Mouse (Mus musculus): ENCODE measurements around the gene Olfr190. TPM values are rescaled to one million over a fixed set of nuclear protein-coding genes. Genes with fewer than 3 reads are reported as not detected.
"Not testable (repeated sequence)": the region's sequence is repeated elsewhere in the genome, so short reads cannot be mapped to it uniquely, and the experiment has no call there.

The Olfr190 gene
- polyA plus RNA-seq, 1 experiment from 2014 or later, result not detected

DNA sequence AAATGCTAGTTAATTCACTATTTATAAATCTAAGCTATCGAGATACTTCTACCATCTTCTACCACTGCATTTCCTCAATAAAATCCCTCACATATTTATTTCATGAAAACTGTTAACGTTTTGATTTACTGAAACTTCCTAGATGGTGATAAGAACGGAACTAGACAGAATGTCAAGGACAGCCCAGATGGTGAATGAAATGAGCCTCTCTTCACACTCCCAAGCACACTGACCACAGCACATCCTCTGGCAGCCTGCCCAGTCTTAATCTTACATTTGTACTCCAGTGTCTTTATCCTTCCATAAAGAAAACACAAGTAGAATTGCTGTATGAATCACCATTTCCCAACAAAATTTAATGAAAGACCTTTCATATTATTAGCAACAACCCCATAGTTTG is 15.4 kb downstream of the Olfr190 start:
- not testable (repeated sequence) for H3K4me3 ChIP-seq (ENCODE audit: low read depth, low read length); H3K9ac ChIP-seq (ENCODE audit: low read depth, low read length); H3K27ac ChIP-seq (ENCODE audit: low read length); H3K36me3 ChIP-seq (ENCODE audit: control insufficient read depth, insufficient read depth); H3K27me3 ChIP-seq (ENCODE audit: control insufficient read depth, insufficient read depth, low read depth, low read length); H3K4me1 ChIP-seq (ENCODE audit: control insufficient read depth, low read depth, low read length); H3K9me3 ChIP-seq (replicated peaks; ENCODE audit: control insufficient read depth, low read length); ATAC-seq (ENCODE audit: low read depth); H3K4me2 ChIP-seq (ENCODE audit: low read depth, low read length)
- 31% methylated on average over 3 of the region's 3 CpGs for WGBS (ENCODE audit: insufficient replicate concordance)

DNA sequence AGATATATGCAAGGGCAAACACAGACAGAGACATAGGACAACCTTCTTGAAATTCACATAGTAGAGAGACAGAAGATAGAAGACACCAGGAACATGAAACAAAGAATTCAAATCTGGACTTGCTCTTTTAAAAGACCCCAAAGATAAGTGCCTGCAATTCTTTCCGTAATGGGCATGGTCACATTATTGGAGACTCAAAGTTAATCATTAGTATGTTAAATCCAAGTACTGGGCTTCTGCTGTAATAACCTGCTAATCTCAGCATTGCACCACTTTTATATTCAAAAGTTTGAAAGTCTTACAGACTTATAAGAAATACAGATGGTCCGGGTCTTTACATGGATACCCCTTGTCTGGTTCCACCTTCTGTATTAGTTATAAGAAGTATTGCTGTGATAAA is 28.5 kb downstream of the Olfr190 start:
- 69% methylated on average over 2 of the region's 2 CpGs for WGBS (ENCODE audit: insufficient replicate concordance)

DNA sequence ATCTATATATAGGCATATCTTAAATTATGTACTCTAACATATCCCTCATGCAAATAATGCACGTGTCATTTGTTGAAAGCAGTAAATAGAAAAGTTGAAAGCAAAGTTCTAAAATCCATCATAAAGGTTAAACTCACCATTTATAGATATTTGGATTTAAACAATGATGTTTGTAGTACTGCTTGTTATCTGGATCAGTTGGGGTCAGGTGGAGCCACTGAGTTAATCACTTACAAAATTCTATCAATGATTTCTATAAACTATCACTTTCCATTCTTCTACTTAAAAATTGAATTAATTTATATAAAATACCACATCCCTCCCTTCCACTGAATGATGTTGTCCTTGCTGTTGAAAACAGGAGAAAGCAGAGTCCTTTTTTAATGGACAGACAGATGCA is 28.9 kb downstream of the Olfr190 start:
- Histone ChIP-seq H3K4me3 (ENCODE audit: low read depth, low read length) (no peak overlapping the region), H3K9me3 (replicated peaks; ENCODE audit: control insufficient read depth, low read length) (no peaks in the 10 kb centered on the region), H3K27me3 (ENCODE audit: control insufficient read depth, insufficient read depth, low read depth, low read length) (no peaks in the 10 kb centered on the region), H3K36me3 (ENCODE audit: control insufficient read depth, insufficient read depth) (no peaks in the 10 kb centered on the region), H3K27ac (ENCODE audit: low read length) (no peak overlapping the region), H3K9ac (ENCODE audit: low read depth, low read length) (no peak overlapping the region), H3K4me1 (ENCODE audit: control insufficient read depth, low read depth, low read length) (no peaks in the 10 kb centered on the region), H3K4me2 (ENCODE audit: low read depth, low read length) (no peak overlapping the region)
- ATAC-seq (ENCODE audit: low read depth), result no peak
- 48% methylated on average over 1 of the region's 1 CpGs for WGBS (ENCODE audit: insufficient replicate concordance)

More for the DNA sequence above, 28.5 kb downstream of the Olfr190 start:
- H3K4me1 ChIP-seq (ENCODE audit: control insufficient read depth, low read depth, low read length); H3K27me3 ChIP-seq (ENCODE audit: control insufficient read depth, insufficient read depth, low read depth, low read length); H3K9me3 ChIP-seq (replicated peaks; ENCODE audit: control insufficient read depth, low read length); H3K9ac ChIP-seq (ENCODE audit: low read depth, low read length); H3K36me3 ChIP-seq (ENCODE audit: control insufficient read depth, insufficient read depth); H3K4me2 ChIP-seq (ENCODE audit: low read depth, low read length); H3K4me3 ChIP-seq (ENCODE audit: low read depth, low read length); H3K27ac ChIP-seq (ENCODE audit: low read length); ATAC-seq (ENCODE audit: low read depth): not testable (repeated sequence)

DNA sequence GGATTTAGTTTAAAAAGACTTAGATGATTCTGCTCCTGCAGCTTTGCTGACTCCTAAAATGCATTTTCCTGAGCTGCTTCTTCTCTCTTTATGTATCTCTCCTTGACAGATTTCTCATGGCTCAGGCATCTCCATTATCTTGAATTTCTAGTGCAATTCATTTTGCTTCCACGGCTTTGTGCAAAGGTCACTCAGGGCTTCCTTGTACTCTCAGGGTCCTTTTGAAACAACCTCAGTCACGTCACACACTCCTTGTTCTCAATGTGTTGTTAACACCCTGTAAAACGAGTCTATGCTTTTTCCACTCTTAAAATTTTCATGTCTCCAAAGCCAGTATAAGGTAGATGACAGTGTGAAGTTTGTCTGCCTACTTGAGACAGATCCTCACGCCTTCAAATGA is 30.2 kb downstream of the Olfr190 start:
- no peak overlapping the region for H3K4me2 ChIP-seq (ENCODE audit: low read depth, low read length)
- no peak for ATAC-seq (ENCODE audit: low read depth)
- H3K4me3 ChIP-seq (ENCODE audit: low read depth, low read length), result no peak overlapping the region
- WGBS (ENCODE audit: insufficient replicate concordance), result 50% methylated on average over 4 of the region's 4 CpGs
- no peaks in the 10 kb centered on the region for H3K9me3 ChIP-seq (replicated peaks; ENCODE audit: control insufficient read depth, low read length)
- H3K36me3 ChIP-seq (ENCODE audit: control insufficient read depth, insufficient read depth), result no peaks in the 10 kb centered on the region
- no peak overlapping the region for H3K9ac ChIP-seq (ENCODE audit: low read depth, low read length)
- H3K4me1 ChIP-seq (ENCODE audit: control insufficient read depth, low read depth, low read length), result no peaks in the 10 kb centered on the region
- no peaks in the 10 kb centered on the region for H3K27me3 ChIP-seq (ENCODE audit: control insufficient read depth, insufficient read depth, low read depth, low read length)
- H3K27ac ChIP-seq (ENCODE audit: low read length), result no peak overlapping the region

DNA sequence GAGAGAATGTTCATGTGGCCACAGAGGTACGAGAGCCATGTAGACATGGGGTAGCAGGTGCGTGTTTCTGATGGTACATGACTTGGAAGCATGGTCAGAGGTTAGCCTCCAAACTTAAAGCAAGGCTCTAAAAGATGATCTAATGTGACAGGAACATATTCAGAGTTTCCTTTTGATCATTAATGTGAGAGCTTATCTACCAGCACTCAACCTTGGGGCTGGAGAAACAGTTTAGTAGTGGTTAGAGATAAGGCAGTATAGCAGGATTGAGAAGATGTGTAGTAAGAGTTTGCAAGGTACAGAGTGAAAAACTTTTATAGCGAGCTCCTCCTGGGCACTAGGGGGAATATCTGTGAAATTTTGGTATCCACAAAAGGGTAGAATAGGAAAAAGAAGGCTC is 32.0 kb downstream of the Olfr190 start:
- WGBS (ENCODE audit: insufficient replicate concordance), result 48% methylated on average over 3 of the region's 3 CpGs
- no peak overlapping the region for H3K4me2 ChIP-seq (ENCODE audit: low read depth, low read length)
- no peak for ATAC-seq (ENCODE audit: low read depth)
- no peaks in the 10 kb centered on the region for H3K36me3 ChIP-seq (ENCODE audit: control insufficient read depth, insufficient read depth)
- no peak overlapping the region for H3K4me3 ChIP-seq (ENCODE audit: low read depth, low read length)
- H3K9ac ChIP-seq (ENCODE audit: low read depth, low read length), result no peak overlapping the region
- H3K27me3 ChIP-seq (ENCODE audit: control insufficient read depth, insufficient read depth, low read depth, low read length), result no peaks in the 10 kb centered on the region
- no peaks in the 10 kb centered on the region for H3K9me3 ChIP-seq (replicated peaks; ENCODE audit: control insufficient read depth, low read length)
- H3K27ac ChIP-seq (ENCODE audit: low read length), result no peak overlapping the region
- no peaks in the 10 kb centered on the region for H3K4me1 ChIP-seq (ENCODE audit: control insufficient read depth, low read depth, low read length)

DNA sequence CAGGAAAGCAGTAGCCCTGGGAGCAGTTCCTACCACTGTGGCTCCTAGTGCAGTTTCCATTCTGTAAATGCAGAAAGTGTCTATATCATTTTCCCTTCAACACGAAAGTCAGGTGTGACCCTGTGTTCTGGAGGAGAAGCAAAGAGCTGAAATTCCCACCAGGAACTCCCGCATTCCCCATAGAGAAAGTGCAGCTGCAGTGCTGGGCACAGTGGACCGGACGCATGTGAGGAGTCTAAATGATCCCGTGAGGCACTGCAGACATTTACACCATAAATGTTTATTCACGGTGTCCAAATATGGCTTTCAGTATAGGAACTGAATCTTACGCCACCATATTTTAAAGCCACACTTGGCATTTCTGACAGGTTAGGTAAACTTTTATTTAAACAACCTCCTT is 38.1 kb downstream of the Olfr190 start, which contains the start of gene Olfr187:
Gene Olfr187, minus strand, starts transcription at position 58 of the 400 bp plus-strand sequence.
- H3K9ac ChIP-seq (ENCODE audit: low read depth, low read length), result no peak within 1 kb of the TSS
- no peaks in the 10 kb centered on the region for H3K9me3 ChIP-seq (replicated peaks; ENCODE audit: control insufficient read depth, low read length)
- no peak within 1 kb of the TSS for H3K4me2 ChIP-seq (ENCODE audit: low read depth, low read length)
- no peak within 1 kb of the TSS for H3K27ac ChIP-seq (ENCODE audit: low read length)
- no peak for ATAC-seq (ENCODE audit: low read depth)
- H3K27me3 ChIP-seq (ENCODE audit: control insufficient read depth, insufficient read depth, low read depth, low read length), result no peaks in the 10 kb centered on the region
- H3K4me3 ChIP-seq (ENCODE audit: low read depth, low read length), result no peak within 1 kb of the TSS
- no peaks in the 10 kb centered on the region for H3K36me3 ChIP-seq (ENCODE audit: control insufficient read depth, insufficient read depth)
- H3K4me1 ChIP-seq (ENCODE audit: control insufficient read depth, low read depth, low read length), result no peaks in the 10 kb centered on the region
- 71% methylated on average over 7 of the region's 7 CpGs for WGBS (ENCODE audit: insufficient replicate concordance)

DNA sequence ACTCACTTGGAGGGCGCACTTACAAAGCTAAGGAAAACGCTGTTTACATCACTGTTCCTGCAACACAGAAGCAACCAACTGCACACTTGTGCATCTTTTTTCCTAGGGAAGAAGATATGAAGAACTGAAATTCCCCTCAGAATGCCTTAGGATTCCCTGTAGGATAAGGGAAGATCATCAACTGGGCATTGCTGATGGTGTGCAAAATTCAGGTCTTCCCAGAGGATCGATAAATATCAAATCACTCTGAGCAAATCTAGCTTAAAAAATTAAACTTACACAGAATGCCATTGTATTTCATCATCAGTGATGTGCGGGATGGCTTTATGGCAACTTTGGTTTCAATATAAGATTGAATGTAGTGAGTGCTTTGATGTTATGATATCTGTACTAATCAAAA is 47.6 kb downstream of the Olfr190 start, which contains the start of gene Olfr186:
Gene Olfr186, minus strand, starts transcription at position 101 of the 400 bp plus-strand sequence.
- H3K4me2 ChIP-seq (ENCODE audit: low read depth, low read length), result no peak within 1 kb of the TSS
- no peaks in the 10 kb centered on the region for H3K4me1 ChIP-seq (ENCODE audit: control insufficient read depth, low read depth, low read length)
- H3K27me3 ChIP-seq (ENCODE audit: control insufficient read depth, insufficient read depth, low read depth, low read length), result no peaks in the 10 kb centered on the region
- H3K27ac ChIP-seq (ENCODE audit: low read length), result no peak within 1 kb of the TSS
- H3K4me3 ChIP-seq (ENCODE audit: low read depth, low read length), result no peak within 1 kb of the TSS
- H3K9ac ChIP-seq (ENCODE audit: low read depth, low read length), result no peak within 1 kb of the TSS
- ATAC-seq (ENCODE audit: low read depth), result no peak
- H3K36me3 ChIP-seq (ENCODE audit: control insufficient read depth, insufficient read depth), result no peaks in the 10 kb centered on the region
- 66% methylated on average over 4 of the region's 4 CpGs for WGBS (ENCODE audit: insufficient replicate concordance)
- H3K9me3 ChIP-seq (replicated peaks; ENCODE audit: control insufficient read depth, low read length), result no peaks in the 10 kb centered on the region

Other genes starting within 250 kb of the Olfr190 start
- gene Olfr177, start 203.2 kb downstream of the Olfr190 start, polyA plus RNA-seq (2015; fragmentation: Nextera tagmentation; extraction: Ambion mirVana), result not detected in 2 replicates
- gene Olfr178, start 185.9 kb downstream of the Olfr190 start, polyA plus RNA-seq (2015; fragmentation: Nextera tagmentation; extraction: Ambion mirVana), result not detected in 2 replicates
- gene Olfr181, start 149.2 kb downstream of the Olfr190 start, polyA plus RNA-seq (2015; fragmentation: Nextera tagmentation; extraction: Ambion mirVana), result not detected in 2 replicates
- not detected in 2 replicates for gene Olfr180, start 148.6 kb downstream of the Olfr190 start, polyA plus RNA-seq (2015; fragmentation: Nextera tagmentation; extraction: Ambion mirVana)
- not detected in 2 replicates for gene Olfr183, start 82.6 kb downstream of the Olfr190 start, polyA plus RNA-seq (2015; fragmentation: Nextera tagmentation; extraction: Ambion mirVana)
- not detected in 2 replicates for gene Olfr186, start 47.7 kb downstream of the Olfr190 start, polyA plus RNA-seq (2015; fragmentation: Nextera tagmentation; extraction: Ambion mirVana)
- not detected in 2 replicates for gene Olfr187, start 38.2 kb downstream of the Olfr190 start, polyA plus RNA-seq (2015; fragmentation: Nextera tagmentation; extraction: Ambion mirVana)
- gene Olfr191, start 11.8 kb upstream of the Olfr190 start, polyA plus RNA-seq (2015; fragmentation: Nextera tagmentation; extraction: Ambion mirVana), result not detected in 2 replicates
- not detected in 2 replicates for gene Olfr193, start 33.9 kb upstream of the Olfr190 start, polyA plus RNA-seq (2015; fragmentation: Nextera tagmentation; extraction: Ambion mirVana)
- not detected in 2 replicates for gene Olfr194, start 43.1 kb upstream of the Olfr190 start, polyA plus RNA-seq (2015; fragmentation: Nextera tagmentation; extraction: Ambion mirVana)
- not detected in 2 replicates for gene Olfr195, start 69.0 kb upstream of the Olfr190 start, polyA plus RNA-seq (2015; fragmentation: Nextera tagmentation; extraction: Ambion mirVana)
- gene Olfr196, start 92.4 kb upstream of the Olfr190 start, polyA plus RNA-seq (2015; fragmentation: Nextera tagmentation; extraction: Ambion mirVana), result not detected in 2 replicates
- not detected in 2 replicates for gene Olfr198, start 125.5 kb upstream of the Olfr190 start, polyA plus RNA-seq (2015; fragmentation: Nextera tagmentation; extraction: Ambion mirVana)
- gene Olfr199, start 141.8 kb upstream of the Olfr190 start, polyA plus RNA-seq (2015; fragmentation: Nextera tagmentation; extraction: Ambion mirVana), result not detected in 2 replicates
- gene Olfr201, start 194.6 kb upstream of the Olfr190 start, polyA plus RNA-seq (2015; fragmentation: Nextera tagmentation; extraction: Ambion mirVana), result 0.06 and 0.09 TPM in 2 replicates
- not detected in 2 replicates for gene Olfr202, start 208.8 kb upstream of the Olfr190 start, polyA plus RNA-seq (2015; fragmentation: Nextera tagmentation; extraction: Ambion mirVana)
- gene Olfr203, start 220.9 kb upstream of the Olfr190 start, polyA plus RNA-seq (2015; fragmentation: Nextera tagmentation; extraction: Ambion mirVana), result not detected in 2 replicates
- not detected in 2 replicates for gene Olfr204, start 240.2 kb upstream of the Olfr190 start, polyA plus RNA-seq (2015; fragmentation: Nextera tagmentation; extraction: Ambion mirVana)

Data from liver, embryonic 16.5 days (tissue).